Mouse (Mus musculus): ENCODE results near the gene Scfd2.

Gene Scfd2

DNA sequence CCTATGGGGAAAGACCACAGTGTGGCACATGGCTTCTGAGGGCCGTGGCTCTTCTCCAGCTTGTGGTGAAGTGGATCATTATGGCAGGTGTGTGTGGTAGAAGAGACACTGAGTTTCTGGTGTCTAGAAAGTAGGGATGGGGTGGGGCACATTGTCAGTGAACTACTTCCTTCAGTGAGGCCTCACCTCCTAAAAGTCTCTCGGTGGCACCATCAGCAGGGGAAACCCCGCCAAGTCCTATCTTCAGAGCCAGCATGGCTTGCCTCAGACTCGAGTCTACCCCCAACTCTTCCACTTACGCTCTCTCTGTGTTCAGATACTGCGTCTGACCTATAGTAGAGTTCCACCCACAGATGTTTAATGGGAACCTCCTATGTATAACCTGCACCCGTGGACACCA lies 297.8 kb downstream of the Scfd2 start:
- no peak for DNase-seq

DNA sequence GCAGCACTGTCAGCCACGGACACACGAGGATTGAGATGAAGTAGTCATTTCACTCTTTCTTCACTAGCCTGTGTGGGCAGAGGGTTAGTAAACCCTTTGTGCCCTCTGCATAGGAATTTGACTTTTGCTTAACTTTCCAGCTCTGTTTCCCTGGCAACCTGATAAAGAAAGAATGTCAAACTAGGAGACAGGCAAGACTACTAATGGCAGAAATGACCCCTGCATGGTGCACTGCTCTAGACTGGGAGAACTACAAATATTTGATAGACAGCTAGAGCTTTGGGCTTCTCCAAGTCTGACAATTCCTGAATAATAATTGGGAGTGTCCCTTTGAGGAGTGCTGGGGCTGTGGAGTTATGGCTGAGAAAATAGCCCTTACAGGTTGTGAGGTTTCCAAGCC lies 301.0 kb downstream of the Scfd2 start:
- no peak for DNase-seq

DNA sequence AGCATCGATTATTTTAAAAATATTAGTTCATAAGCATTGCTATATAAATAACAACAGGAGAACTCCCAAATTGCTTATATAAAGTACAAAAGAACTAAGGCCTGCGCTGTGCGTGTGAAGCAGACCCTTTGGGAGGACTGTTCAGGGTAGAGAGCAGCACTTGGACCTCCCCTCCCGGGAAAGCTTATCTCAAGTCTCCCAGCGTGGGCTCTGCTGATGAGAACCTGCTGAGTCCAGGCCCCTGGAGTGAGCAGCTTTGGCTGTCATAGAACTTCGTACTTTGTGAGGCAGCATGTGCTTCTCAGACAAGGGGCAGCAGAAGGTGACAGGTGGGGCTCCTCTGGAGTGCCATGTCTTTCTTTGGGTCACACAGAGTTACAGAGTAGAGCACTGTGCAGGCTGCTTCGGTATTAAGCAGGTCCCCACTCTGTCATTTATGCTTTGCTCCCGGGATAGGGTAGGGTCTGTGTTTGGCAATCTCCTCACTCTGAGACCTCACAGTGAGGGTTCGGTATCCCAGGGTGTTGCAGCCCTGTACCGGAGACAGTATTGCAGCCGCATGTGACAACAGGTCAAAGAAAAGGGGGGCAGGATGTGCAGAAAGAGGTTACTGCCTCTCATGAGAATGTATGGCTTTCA lies 301.7 kb downstream of the Scfd2 start:
- no peak for DNase-seq

DNA sequence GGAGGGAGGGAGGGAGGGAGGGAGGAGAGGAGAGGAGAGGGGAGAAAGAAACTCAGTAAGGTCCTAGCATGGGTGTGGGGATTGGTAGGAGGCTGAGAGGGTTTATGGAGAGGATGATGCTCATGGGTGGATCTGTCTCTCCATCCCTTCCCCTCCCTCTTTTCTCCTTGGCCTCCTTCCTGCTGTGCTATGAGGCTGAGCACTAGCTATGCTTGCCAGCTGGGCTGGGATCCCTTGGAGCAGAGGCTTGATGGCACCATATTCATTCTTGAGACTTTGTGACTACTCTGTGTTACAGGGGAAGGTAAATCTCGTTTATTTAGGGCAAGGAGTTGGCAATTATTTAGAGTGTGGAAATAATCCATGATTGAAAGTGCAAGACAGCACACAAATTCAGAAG lies 302.6 kb downstream of the Scfd2 start:
- DNase-seq = no peak

GRCm38 (mm10) chr5:74227352-74227751 lies 304.2 kb downstream of the Scfd2 start:
- no peak for DNase-seq

GRCm38 (mm10) chr5:74226183-74226582 lies 305.4 kb downstream of the Scfd2 start:
- DNase-seq = no peak

DNA sequence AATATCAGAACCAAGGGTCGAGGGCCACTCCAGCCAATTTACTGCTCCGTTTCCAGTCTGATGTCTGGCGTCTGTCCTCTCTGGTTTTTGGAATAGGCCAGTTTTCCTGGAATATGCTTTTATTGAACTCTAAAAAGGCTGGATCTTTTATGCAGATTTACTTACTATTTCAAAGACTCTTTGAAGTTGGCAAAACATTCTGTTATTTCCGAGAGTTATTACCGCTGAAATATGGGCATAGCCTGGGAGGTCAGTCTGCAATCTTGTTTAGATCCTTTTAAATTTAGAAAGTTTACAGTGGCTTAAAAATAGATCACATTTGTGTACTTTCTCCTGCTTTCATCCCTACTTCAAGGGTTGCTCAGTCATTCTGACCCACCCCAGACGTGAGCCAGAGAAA lies 307.1 kb downstream of the Scfd2 start:
- no peak for DNase-seq

GRCm38 (mm10) chr5:74222626-74223025 lies 308.9 kb downstream of the Scfd2 start:
- DNase-seq = no peak

DNA sequence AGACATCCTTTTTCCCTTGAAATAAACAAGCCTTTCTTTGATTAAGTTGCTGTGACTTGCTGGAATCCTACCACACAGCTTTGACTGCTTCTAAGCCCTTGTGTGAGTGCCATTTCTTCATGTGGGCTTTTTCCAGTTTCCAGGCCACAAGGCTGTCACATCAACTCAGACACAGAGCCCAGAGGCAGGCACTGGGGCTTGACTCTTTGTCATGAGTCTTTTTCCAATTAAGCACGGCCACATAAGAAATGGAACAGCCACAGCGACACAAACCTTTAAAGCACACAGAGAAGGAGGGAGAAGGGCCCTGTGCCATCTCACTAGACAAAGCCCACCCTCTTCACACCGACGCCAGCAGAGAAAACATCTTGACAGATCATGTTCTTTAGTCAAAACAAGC lies 313.0 kb downstream of the Scfd2 start:
- no peak for DNase-seq

DNA sequence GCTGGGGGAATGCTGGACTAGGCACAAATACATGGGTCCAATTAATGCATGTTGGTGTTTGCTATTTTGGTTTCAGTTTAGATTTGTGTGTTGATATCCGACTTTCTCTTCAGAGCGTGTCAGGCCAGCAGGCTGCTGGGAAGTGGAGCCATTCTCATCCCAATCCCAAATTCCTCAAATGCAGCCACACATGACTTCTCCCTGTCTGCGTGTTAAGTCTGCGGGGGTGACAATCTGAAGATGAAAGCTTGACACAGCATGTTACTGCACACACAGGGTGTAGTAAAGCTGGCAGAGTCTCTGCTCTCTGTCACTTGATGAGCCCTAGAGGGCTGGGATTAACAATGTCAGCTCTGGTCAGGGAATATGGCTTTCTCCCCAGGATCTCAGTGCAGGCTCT lies 316.4 kb downstream of the Scfd2 start:
- DNase-seq = no peak

- DNase-seq = no peak
Measured at GRCm38 (mm10) chr5:74214501-74215110, 317.0 kb downstream of the Scfd2 start.

GRCm38 (mm10) chr5:74211346-74211745 lies 320.2 kb downstream of the Scfd2 start:
- no peak for DNase-seq

DNA sequence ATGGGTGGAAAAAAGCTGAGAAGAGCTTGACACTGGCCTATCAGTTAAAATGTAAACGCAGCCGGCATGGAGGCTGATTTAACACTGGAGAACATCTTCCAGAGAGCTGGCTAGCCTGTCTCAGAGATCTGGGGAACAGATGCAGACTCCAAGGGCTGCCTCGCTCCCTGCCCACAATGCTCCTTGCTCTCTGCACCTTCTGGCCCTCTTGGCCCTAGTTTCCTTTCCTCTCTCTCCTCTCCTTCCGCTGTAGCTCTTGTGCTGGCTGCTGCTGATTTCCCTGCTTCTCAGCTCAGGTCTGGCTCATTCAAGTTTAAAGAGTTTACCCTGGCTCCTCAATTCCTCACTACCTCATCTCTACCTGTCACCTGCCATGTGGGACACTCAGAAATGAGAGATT lies 321.9 kb downstream of the Scfd2 start:
- no peak for DNase-seq

GRCm38 (mm10) chr5:74208438-74208837 lies 323.1 kb downstream of the Scfd2 start:
- DNase-seq = no peak

DNA sequence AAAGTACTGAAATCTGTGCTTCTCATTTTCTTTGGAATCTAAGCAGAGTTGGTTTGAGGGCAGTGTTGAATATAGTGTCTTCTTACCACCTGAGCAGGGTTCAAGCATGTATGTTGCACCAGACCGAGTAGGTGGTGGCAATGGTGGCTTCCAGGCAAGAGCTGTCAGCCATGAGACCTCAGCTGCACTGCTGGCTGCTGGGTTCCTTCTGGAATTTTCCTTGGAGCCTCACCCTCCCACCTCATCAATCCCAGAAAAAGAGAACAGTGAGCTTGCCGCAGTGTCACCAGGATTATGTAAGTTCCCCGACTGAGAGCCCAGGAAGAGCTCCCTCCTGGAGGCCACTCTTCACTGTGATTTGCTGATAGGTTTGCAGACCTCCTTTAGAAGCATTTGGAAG lies 324.4 kb downstream of the Scfd2 start:
- no peak for DNase-seq

DNA sequence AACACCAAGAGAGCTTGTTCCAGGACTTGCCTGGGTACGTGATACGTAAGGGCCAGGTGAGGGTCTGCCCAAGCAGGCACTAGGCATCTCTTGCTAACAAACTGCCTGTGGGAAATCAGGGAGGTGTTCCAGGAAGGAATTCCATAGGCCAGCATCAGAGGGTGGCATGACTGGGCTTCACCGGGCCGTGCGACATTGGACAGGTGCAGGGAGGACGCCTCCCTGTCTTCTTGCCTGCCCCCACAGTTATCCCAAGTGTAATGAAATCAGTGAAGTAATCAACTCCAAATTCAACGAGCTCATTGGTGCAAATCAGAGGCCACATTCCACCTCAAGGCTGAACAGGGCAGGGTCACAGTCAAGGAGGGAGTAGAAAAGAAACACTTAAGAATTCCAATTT lies 324.9 kb downstream of the Scfd2 start:
- no peak for DNase-seq

- DNase-seq = no peak
Measured at GRCm38 (mm10) chr5:74206038-74206437, 325.5 kb downstream of the Scfd2 start.

DNA sequence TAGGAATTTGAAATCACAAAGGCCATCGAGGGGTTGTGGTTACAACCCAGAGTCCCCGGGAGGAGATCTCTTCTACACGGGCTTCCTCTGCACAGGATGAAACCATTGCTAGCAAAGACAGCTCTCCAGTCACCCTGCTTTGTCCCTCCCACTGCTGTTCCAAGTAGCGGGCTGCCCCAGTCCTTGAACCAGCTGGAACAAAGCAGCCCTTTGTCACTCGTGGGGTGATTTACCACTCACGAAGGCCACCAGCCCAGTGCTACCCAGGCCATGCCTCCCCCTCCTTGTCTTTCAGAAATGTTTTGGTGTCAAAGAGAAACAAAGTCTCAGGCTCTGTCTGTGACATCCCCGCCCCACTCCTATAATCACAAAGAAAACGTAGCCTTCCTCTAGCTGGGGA lies 326.1 kb downstream of the Scfd2 start:
- DNase-seq = no peak

GRCm38 (mm10) chr5:74204465-74204864 lies 327.1 kb downstream of the Scfd2 start:
- DNase-seq = no peak

GRCm38 (mm10) chr5:74202515-74202914 lies 329.0 kb downstream of the Scfd2 start:
- no peak for DNase-seq

DNA sequence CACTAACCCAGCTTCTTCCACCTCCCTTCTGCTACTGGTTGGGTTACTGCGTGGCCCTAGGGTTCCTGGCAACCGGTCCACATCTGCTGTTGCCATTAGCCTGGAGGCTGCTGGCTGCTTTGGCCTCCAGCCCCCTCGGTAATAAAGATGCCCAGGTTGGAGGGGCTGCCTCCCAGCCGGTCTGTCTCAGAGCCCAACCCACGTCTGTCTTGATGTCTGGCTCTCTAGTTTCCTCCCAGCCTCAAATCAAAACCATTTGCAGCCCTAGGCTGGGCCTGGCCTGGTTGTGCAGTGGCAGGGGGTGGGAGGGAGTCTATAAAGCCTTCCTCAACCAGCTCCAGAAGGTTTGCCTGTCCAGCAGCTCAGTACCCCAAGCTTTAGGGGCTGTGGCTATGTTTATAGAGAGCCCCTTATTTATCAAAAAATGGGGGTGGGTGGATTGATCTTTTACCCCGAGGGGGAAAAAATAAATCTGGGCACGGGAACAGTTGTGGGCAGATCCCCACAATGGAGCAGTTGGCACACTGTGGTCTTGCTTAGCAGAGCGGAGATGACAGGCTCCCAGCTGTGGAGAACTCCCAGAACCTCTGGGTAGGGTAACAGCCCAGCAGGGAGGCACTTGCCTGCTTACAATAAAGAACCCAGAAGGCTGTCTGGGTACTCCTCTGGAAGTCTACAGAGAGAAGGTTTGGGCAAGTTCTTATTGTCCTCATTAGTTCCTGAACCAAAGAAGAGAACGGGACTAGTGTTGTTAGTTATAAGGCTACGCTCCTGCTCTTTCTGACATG lies 329.8 kb downstream of the Scfd2 start:
- DNase-seq = no peak

DNA sequence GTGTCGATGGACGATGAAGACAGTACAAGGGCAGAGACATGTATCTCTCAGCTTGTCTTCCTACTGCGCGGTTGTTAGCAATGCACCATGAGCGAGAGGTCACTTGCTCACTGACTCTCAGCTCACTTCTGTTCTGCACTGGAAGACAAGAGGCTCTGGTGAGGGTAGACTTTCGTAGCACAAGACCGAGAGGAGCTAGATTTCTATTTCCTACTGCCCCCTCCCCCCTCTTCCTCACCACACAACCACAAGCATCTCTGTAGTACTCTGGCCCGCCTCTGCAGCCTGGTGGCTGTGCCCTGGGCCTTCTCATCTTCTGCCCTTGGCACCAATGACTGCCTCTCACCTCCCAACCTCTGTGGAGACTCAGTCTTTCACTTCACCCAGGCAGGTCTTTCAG lies 331.1 kb downstream of the Scfd2 start:
- no peak for DNase-seq

- DNase-seq = no peak
Measured at GRCm38 (mm10) chr5:74199793-74200192, 331.8 kb downstream of the Scfd2 start.

DNA sequence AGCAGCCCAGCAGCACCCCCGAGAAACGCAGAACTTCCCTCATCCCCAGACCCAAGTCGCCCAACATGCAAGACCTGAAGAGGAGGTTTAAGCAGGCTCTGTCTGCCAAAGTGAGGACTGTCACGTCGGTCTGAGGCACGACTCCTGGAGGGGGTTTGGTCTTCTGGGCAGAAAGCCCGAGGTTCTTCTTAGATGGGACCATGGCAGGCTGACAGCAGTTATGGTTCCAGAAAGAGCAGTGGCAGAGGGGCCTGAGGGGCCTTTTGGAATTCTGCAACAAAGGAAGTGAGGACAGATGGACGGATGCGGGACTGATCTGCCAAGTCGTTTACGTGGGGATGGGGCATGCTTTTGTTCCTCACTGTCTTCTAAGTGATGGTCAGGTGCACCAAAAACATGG lies 333.1 kb downstream of the Scfd2 start:
- no peak for DNase-seq
